Mouse (Mus musculus) CH12.LX (cell line): ENCODE data around the gene Gm765. TPM values are rescaled to one million over a fixed set of nuclear protein-coding genes. Genes with fewer than 3 reads are reported as not detected.

ENCODE experiments used
- DNase-seq: peaks from one replicate; pipeline ENCODE4 v3.0.0-alpha.2; 2013; ENCODE audit errors: extremely low read depth
- H3K27ac ChIP-seq: 2 replicates; pipeline ENCODE4 v1.5.1; 2012; ENCODE audit warnings: low read depth, mild to moderate bottlenecking, control low read depth, moderate library complexity; ENCODE audit not compliant: insufficient read depth
- H3K27me3 ChIP-seq: replicated peaks from 2 replicates; pipeline ENCODE3; 2012; ENCODE audit warnings: inconsistent platforms
- H3K36me3 ChIP-seq, 2 experiments: replicated peaks in 1 of 2; 2 replicates each; pipeline versions ENCODE3 to v1.6.1; 2012; ENCODE audit warnings: inconsistent platforms in 1 of 2, low read length in 1 of 2, mild to moderate bottlenecking in 1 of 2, mixed read lengths in 1 of 2, moderate library complexity in 1 of 2; ENCODE audit not compliant: control insufficient read depth in 1 of 2, insufficient read depth in 1 of 2
- H3K4me1 ChIP-seq, 2 experiments: 2 replicates each; pipeline ENCODE4 v1.6.1; 2012; ENCODE audit warnings: inconsistent platforms in 1 of 2, moderate library complexity in 1 of 2; ENCODE audit not compliant: insufficient read depth in 2 of 2, control insufficient read depth in 1 of 2
- H3K4me2 ChIP-seq: 2 replicates; pipeline ENCODE4 v1.6.1; 2012; ENCODE audit warnings: low read depth, mild to moderate bottlenecking, control low read depth; ENCODE audit not compliant: poor library complexity, insufficient read depth, severe bottlenecking
- H3K4me3 ChIP-seq, 3 experiments: fragments of 150-350 bp in 1 of 3; sonication (generic) in 1 of 3; replicated peaks in 1 of 3; 2 replicates each; pipeline versions ENCODE3 to v1.5.1; 2011 to 2012; ENCODE audit warnings: low read depth in 2 of 3, low read length in 2 of 3, mild to moderate bottlenecking in 2 of 3, moderate library complexity in 2 of 3, control low read depth in 1 of 3, improper control_type of control experiment in 1 of 3, inconsistent platforms in 1 of 3, mixed read lengths in 1 of 3; ENCODE audit not compliant: poor library complexity in 1 of 3
- H3K79me2 ChIP-seq: replicated peaks from 2 replicates; pipeline ENCODE4 v1.6.1; 2012; ENCODE audit warnings: mild to moderate bottlenecking, moderate library complexity; ENCODE audit not compliant: control insufficient read depth, poor library complexity, insufficient read depth, severe bottlenecking; ENCODE audit errors: extremely low read depth
- H3K9ac ChIP-seq: 2 replicates; pipeline ENCODE4 v1.6.1; 2012; ENCODE audit warnings: low read depth, mild to moderate bottlenecking, control low read depth, moderate library complexity; ENCODE audit not compliant: insufficient read depth
- H3K9me3 ChIP-seq: replicated peaks from 2 replicates; pipeline ENCODE3; 2012; ENCODE audit warnings: low read length, inconsistent platforms, mixed read lengths
- CHD1 ChIP-seq: IDR thresholded peaks from 2 replicates; pipeline ENCODE4 v1.6.1; 2012; ENCODE audit warnings: low read depth, low read length, improper control_type of control experiment, inconsistent platforms
- CHD2 ChIP-seq: IDR thresholded peaks from 2 replicates; pipeline ENCODE4 v1.6.1; 2011; ENCODE audit warnings: low read length, improper control_type of control experiment
- ELF1 ChIP-seq: IDR thresholded peaks from 2 replicates; pipeline ENCODE4 v1.6.1; 2014; ENCODE audit warnings: low read depth, mild to moderate bottlenecking, inconsistent platforms, low read length, improper control_type of control experiment
- HCFC1 ChIP-seq: IDR thresholded peaks from 2 replicates; pipeline ENCODE4 v1.6.1; 2012; ENCODE audit warnings: low read depth, mild to moderate bottlenecking, inconsistent platforms, low read length, improper control_type of control experiment
- PAX5 ChIP-seq: IDR thresholded peaks from 2 replicates; pipeline ENCODE4 v1.6.1; 2012; ENCODE audit warnings: low read length, inconsistent platforms, mixed read lengths
- RAD21 ChIP-seq: IDR thresholded peaks from 2 replicates; pipeline ENCODE4 v1.6.1; 2011; ENCODE audit warnings: low read depth, mild to moderate bottlenecking, low read length, improper control_type of control experiment, moderate library complexity
- SMC3 ChIP-seq: IDR thresholded peaks from 2 replicates; pipeline ENCODE4 v1.6.1; 2011; ENCODE audit warnings: low read depth, low read length, improper control_type of control experiment
- TBP ChIP-seq: conservative IDR thresholded peaks from 2 replicates; pipeline ENCODE4 v1.6.1; 2011; ENCODE audit warnings: low read depth, low read length, improper control_type of control experiment
- USF2 ChIP-seq: conservative IDR thresholded peaks from 2 replicates; pipeline ENCODE4 v1.6.1; 2011; ENCODE audit warnings: low read depth, low read length, improper control_type of control experiment
- dilution Hi-C: fragments of 300-500 bp; cut with MboI; formaldehyde crosslinking; loops from 2 replicates; pipeline ENCODE4 v1.14.3; 2020; ENCODE audit warnings: low sequenced_read_pairs; ENCODE audit not compliant: extremely low pct_unique_long_range_greater_than_20kb, extremely low pct_ligation_motif_present
- in situ Hi-C: fragments of 300-500 bp; cut with MboI; formaldehyde crosslinking; loops from 3 replicates; pipeline ENCODE4 v1.14.3; 2019; ENCODE audit warnings: low sequenced_read_pairs, low pct_ligation_motif_present, low pct_unique_long_range_greater_than_20kb, mixed read lengths
- polyA plus RNA-seq: library from polyadenylated mRNA; unstranded; fragments of >175 nt; gene quantifications from 2 replicates; pipeline ENCODE4 v1.2.1, GENCODE M21; 2012; ENCODE audit warnings: low read depth; ENCODE audit not compliant: insufficient read length
- total RNA-seq, 2 experiments: library from RNA; depleted of rRNA; stranded (reverse); fragments of 300-350 nt in 1 of 2; fragments of >200 nt in 1 of 2; gene quantifications; 2 replicates each; pipeline ENCODE4 v1.2.3; 2012 to 2014

Gene Gm765
- total and polyA plus RNA-seq, 3 experiments, result not detected

DNA sequence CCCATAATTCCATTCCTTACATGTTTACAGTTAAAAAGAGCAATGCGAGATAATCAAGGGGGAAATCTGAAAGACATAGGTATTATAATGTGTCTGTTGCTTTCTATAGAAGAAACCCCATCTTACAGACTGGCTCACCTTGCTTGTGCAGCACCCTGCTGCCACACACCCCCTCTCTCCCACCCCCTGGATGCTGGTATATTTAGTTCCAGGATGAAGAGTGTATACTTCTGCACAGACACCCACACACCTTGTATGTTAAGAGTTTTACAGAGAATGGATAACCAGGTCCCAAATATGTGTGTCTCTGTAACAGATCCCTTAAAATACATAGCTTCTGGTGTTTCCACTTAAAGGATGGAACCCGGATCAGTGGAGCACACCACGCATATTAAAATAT lies 10.7 kb upstream of the Gm765 start:
- DNase-seq, result no peak
- H3K36me3 ChIP-seq, result no peaks in the 10 kb centered on the region
- H3K9ac ChIP-seq, result no peak overlapping the region
- H3K79me2 ChIP-seq, result no peaks in the 10 kb centered on the region
- H3K9me3 ChIP-seq, result no peaks in the 10 kb centered on the region
- no peak overlapping the region for H3K4me3 ChIP-seq
- H3K27me3 ChIP-seq, result no peaks in the 10 kb centered on the region
- H3K27ac ChIP-seq, result no peak overlapping the region
- in situ Hi-C loops (no loop called here), dilution Hi-C loops (no loop called here)
- H3K4me2 ChIP-seq, result no peak overlapping the region
- no peak for TF ChIP-seq CHD2
- TF ChIP-seq ELF1, result no peak
- no peak for TF ChIP-seq HCFC1
- no peak for TF ChIP-seq SMC3
- TF ChIP-seq, all 38 proteins: peak for 0
- no peaks in the 10 kb centered on the region for H3K4me1 ChIP-seq

GRCm38 (mm10) chr6:98332714-98333113 lies 9.8 kb downstream of the Gm765 start:
- no peak overlapping the region for H3K27ac ChIP-seq
- no peak for TF ChIP-seq CHD1
- TF ChIP-seq PAX5, result no peak
- TF ChIP-seq RAD21, result no peak
- no peak for TF ChIP-seq TBP
- TF ChIP-seq SMC3, result no peak
- dilution Hi-C loops, result no loop called here
- H3K4me3 ChIP-seq, result no peak overlapping the region
- in situ Hi-C loops, result no loop called here
- no peaks in the 10 kb centered on the region for H3K36me3 ChIP-seq
- no peaks in the 10 kb centered on the region for H3K9me3 ChIP-seq
- no peak for DNase-seq
- H3K4me2 ChIP-seq, result no peak overlapping the region
- no peaks in the 10 kb centered on the region for H3K79me2 ChIP-seq
- H3K4me1 ChIP-seq, result no peaks in the 10 kb centered on the region
- no peaks in the 10 kb centered on the region for H3K27me3 ChIP-seq
- H3K9ac ChIP-seq, result no peak overlapping the region

DNA sequence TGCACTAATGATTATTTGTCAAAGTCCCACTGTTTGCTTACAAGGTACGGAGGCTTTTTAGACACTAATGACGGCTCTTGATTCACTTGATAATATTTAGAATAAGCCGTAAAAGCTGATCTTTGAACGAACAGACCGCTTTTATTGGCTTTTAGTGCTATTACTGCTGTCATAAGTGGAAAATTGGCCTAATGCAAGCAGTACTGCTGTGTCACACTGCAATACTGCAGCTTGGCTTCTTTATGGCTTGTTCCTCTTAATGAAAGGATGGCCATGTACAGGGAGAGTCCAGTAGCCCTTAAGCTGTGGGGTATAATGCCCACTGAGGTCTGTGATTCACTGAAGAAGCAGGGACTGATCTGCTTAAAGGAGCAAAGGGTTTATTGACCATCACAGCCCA lies 30.9 kb downstream of the Gm765 start:
- H3K4me3 ChIP-seq, result no peak overlapping the region
- dilution Hi-C loops, result no loop called here
- in situ Hi-C loops, result no loop called here

More for the DNA sequence above, 30.9 kb downstream of the Gm765 start:
- Histone ChIP-seq H3K27ac (no peak overlapping the region), H3K4me1 (no peaks in the 10 kb centered on the region), H3K36me3 (no peaks in the 10 kb centered on the region), H3K4me2 (no peak overlapping the region), H3K9ac (no peak overlapping the region), H3K79me2 (no peaks in the 10 kb centered on the region), H3K27me3 (no peaks in the 10 kb centered on the region), H3K9me3 (no peaks in the 10 kb centered on the region)
- DNase-seq, result no peak
- no peak for TF ChIP-seq RAD21
- no peak for TF ChIP-seq USF2
